Mouse (Mus musculus): ENCODE data around the gene Kptn. TPM values are rescaled to one million over a fixed set of nuclear protein-coding genes. Genes with fewer than 3 reads are reported as not detected.

Kptn gene
- polyA plus RNA-seq, 1 experiment from 2014 or later, result 25.1 TPM

GRCm38 (mm10) chr7:16149241-16149640 is 29.5 kb downstream of the Kptn start:
- H3K27ac ChIP-seq (ENCODE audit: low read depth, low read length), result no peak overlapping the region
- no peaks in the 10 kb centered on the region for H3K27me3 ChIP-seq (ENCODE audit: control insufficient read depth, insufficient read depth, low read length)
- 63% methylated on average over 5 of the region's 5 CpGs for WGBS
- H3K9me3 ChIP-seq (ENCODE audit: control insufficient read depth, low read length), result no peaks in the 10 kb centered on the region
- no peak overlapping the region for H3K9ac ChIP-seq (ENCODE audit: low read depth, low read length)
- H3K4me1 ChIP-seq (ENCODE audit: control insufficient read depth, insufficient read depth, low read length), result no peaks in the 10 kb centered on the region
- no peaks in the 10 kb centered on the region for H3K36me3 ChIP-seq (ENCODE audit: control insufficient read depth, insufficient read depth, low read length)
- H3K4me2 ChIP-seq (replicated peaks; ENCODE audit: low read depth, low read length), result no peak overlapping the region
- H3K4me3 ChIP-seq (ENCODE audit: low read length), result no peak overlapping the region
- ATAC-seq (ENCODE audit: low FRiP score, low TSS enrichment), result no peak

- Histone ChIP-seq H3K4me2 (replicated peaks; ENCODE audit: low read depth, low read length) (no peak overlapping the region), H3K4me1 (ENCODE audit: control insufficient read depth, insufficient read depth, low read length) (no peaks in the 10 kb centered on the region), H3K36me3 (ENCODE audit: control insufficient read depth, insufficient read depth, low read length) (no peaks in the 10 kb centered on the region), H3K27me3 (ENCODE audit: control insufficient read depth, insufficient read depth, low read length) (no peaks in the 10 kb centered on the region), H3K9ac (ENCODE audit: low read depth, low read length) (no peak overlapping the region), H3K9me3 (ENCODE audit: control insufficient read depth, low read length) (no peaks in the 10 kb centered on the region), H3K4me3 (ENCODE audit: low read length) (no peak overlapping the region), H3K27ac (ENCODE audit: low read depth, low read length) (no peak overlapping the region)
- WGBS, result 74% methylated on average over 9 of the region's 9 CpGs
- ATAC-seq (ENCODE audit: low FRiP score, low TSS enrichment), result no peak
Observed at GRCm38 (mm10) chr7:16150191-16151145, 30.8 kb downstream of the Kptn start.

DNA sequence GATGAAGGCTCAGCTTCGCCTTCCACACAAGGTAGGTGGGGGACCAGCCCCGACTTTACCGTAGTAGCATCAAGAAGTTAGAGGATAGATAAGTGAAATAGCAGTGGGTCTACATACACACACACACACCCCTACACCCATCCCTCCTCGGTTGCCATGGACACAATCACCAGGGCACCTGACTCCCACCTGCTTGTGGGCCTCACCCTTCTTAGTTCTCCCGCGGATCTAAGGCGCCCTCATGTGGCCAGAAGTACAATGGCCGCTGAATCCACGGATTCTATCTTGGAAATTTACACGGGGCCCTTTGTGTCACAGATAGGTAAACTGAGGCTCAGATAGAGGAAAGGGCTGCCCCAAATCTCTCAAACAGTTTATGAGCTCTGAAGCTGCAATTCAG is 33.8 kb downstream of the Kptn start:
- 20% methylated on average over 10 of the region's 10 CpGs for WGBS
- Histone ChIP-seq H3K27me3 (ENCODE audit: control insufficient read depth, insufficient read depth, low read length) (peaks cover 5% of the 10 kb centered on the region), H3K36me3 (ENCODE audit: control insufficient read depth, insufficient read depth, low read length) (no peaks in the 10 kb centered on the region), H3K27ac (ENCODE audit: low read depth, low read length) (no peak overlapping the region), H3K9ac (ENCODE audit: low read depth, low read length) (no peak overlapping the region), H3K4me2 (replicated peaks; ENCODE audit: low read depth, low read length) (no peak overlapping the region), H3K4me1 (ENCODE audit: control insufficient read depth, insufficient read depth, low read length) (no peaks in the 10 kb centered on the region), H3K4me3 (ENCODE audit: low read length) (no peak overlapping the region), H3K9me3 (ENCODE audit: control insufficient read depth, low read length) (no peaks in the 10 kb centered on the region)
- ATAC-seq (ENCODE audit: low FRiP score, low TSS enrichment), result peak; percentile 88; the same call in 1 of the 2 replicates

DNA sequence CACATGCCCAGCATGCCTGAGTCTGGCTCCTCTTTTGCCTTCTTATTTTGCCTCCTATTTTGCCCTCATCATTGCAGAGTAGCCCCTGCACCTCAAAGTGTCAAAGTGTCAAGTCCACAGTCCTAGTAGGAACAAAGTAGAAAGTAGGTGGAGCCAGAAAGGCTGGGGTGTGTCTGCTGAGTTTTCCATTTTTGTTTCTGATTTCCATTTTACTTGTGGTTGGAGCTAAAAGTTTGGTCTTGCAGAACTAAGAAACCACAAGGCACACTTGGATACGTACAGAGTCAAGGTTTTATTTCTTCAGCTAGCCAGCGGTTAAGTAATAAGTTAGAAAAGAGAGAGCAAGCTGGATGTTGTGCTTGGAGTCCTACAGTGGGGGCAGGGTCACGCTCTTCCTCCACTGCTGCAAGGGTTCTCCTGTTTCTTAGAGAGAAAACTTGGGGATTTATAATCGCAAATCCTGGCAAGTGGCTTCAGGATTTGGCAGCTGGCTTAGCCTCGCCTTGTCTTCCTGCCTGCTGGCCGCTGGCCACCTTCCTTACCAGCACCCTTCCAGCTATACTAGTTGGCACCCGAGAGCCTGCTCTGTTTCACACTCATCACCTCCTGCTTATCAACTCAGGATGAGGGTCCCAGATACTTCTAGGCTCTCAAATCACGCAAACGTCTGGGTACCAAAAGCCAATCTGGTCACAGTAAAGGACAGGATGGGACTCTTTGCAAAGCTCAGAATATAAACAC is 35.6 kb downstream of the Kptn start:
- H3K27ac ChIP-seq (ENCODE audit: low read depth, low read length), result no peak overlapping the region
- H3K9me3 ChIP-seq (ENCODE audit: control insufficient read depth, low read length), result no peaks in the 10 kb centered on the region
- H3K4me3 ChIP-seq (ENCODE audit: low read length), result no peak overlapping the region
- H3K4me1 ChIP-seq (ENCODE audit: control insufficient read depth, insufficient read depth, low read length), result no peaks in the 10 kb centered on the region
- H3K4me2 ChIP-seq (replicated peaks; ENCODE audit: low read depth, low read length), result no peak overlapping the region
- ATAC-seq (ENCODE audit: low FRiP score, low TSS enrichment), result no peak
- H3K9ac ChIP-seq (ENCODE audit: low read depth, low read length), result no peak overlapping the region
- H3K27me3 ChIP-seq (ENCODE audit: control insufficient read depth, insufficient read depth, low read length), result peaks cover 12% of the 10 kb centered on the region
- H3K36me3 ChIP-seq (ENCODE audit: control insufficient read depth, insufficient read depth, low read length), result no peaks in the 10 kb centered on the region
- 72% methylated on average over 9 of the region's 9 CpGs for WGBS

GRCm38 (mm10) chr7:16156105-16156714 is 36.5 kb downstream of the Kptn start:
- no peak for ATAC-seq (ENCODE audit: low FRiP score, low TSS enrichment)
- peaks cover 12% of the 10 kb centered on the region for H3K27me3 ChIP-seq (ENCODE audit: control insufficient read depth, insufficient read depth, low read length)

DNA sequence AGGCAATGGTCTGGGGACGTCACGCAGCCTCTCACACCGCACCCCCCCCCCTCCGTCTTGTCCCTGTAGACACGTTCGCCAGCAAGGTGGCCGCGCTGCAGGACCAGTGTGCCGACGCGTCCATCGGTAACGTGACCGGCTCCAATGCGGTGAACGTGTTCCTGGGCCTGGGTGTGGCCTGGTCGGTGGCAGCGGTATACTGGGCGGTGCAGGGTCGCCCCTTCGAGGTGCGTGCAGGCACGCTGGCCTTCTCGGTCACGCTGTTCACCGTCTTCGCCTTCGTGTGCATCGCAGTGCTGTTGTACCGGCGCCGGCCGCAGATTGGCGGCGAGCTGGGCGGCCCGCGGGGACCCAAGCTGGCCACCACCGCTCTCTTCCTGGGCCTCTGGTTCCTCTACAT is 39.0 kb downstream of the Kptn start:
- 19% methylated on average over 39 of the region's 39 CpGs for WGBS
- H3K36me3 ChIP-seq (ENCODE audit: control insufficient read depth, insufficient read depth, low read length), result no peaks in the 10 kb centered on the region
- H3K4me2 ChIP-seq (replicated peaks; ENCODE audit: low read depth, low read length), result peak overlapping the region; percentile 16
- ATAC-seq (ENCODE audit: low FRiP score, low TSS enrichment), result peak; percentile 53; the same call in 1 of the 2 replicates
- no peak overlapping the region for H3K9ac ChIP-seq (ENCODE audit: low read depth, low read length)
- H3K4me3 ChIP-seq (ENCODE audit: low read length), result 0 out of 2 replicates have a peak overlapping the region, but pooled peaks have one; percentile 12
- peaks cover 12% of the 10 kb centered on the region for H3K27me3 ChIP-seq (ENCODE audit: control insufficient read depth, insufficient read depth, low read length)
- H3K27ac ChIP-seq (ENCODE audit: low read depth, low read length), result no peak overlapping the region
- no peaks in the 10 kb centered on the region for H3K9me3 ChIP-seq (ENCODE audit: control insufficient read depth, low read length)
- no peaks in the 10 kb centered on the region for H3K4me1 ChIP-seq (ENCODE audit: control insufficient read depth, insufficient read depth, low read length)

More at GRCm38 (mm10) chr7:16156105-16156714, 36.5 kb downstream of the Kptn start:
- no peak overlapping the region for H3K27ac ChIP-seq (ENCODE audit: low read depth, low read length)
- H3K36me3 ChIP-seq (ENCODE audit: control insufficient read depth, insufficient read depth, low read length), result no peaks in the 10 kb centered on the region
- H3K4me1 ChIP-seq (ENCODE audit: control insufficient read depth, insufficient read depth, low read length), result no peaks in the 10 kb centered on the region
- H3K9me3 ChIP-seq (ENCODE audit: control insufficient read depth, low read length), result no peaks in the 10 kb centered on the region
- 73% methylated on average over 8 of the region's 8 CpGs for WGBS
- no peak overlapping the region for H3K4me2 ChIP-seq (replicated peaks; ENCODE audit: low read depth, low read length)
- no peak overlapping the region for H3K9ac ChIP-seq (ENCODE audit: low read depth, low read length)
- H3K4me3 ChIP-seq (ENCODE audit: low read length), result no peak overlapping the region

DNA sequence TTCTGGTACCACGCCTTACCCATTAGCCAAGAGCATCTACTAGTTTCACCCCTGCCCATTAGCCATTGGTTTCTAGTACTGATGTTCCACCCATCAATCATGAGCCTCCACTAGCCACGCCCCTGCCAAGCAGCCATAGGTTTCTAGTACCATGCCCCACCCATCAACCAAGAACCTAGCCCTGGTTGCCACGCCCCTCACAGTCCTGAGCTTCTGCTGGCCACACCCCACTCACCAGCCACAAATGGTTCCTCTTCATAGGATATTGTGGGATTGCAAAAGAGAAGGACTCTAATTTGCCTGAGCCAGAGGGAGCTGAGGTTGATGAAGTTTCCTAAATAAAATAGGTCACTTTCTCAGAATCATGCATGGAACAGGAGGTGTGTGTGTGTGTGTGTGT is 41.0 kb downstream of the Kptn start:
- no peaks in the 10 kb centered on the region for H3K9me3 ChIP-seq (ENCODE audit: control insufficient read depth, low read length)
- H3K27me3 ChIP-seq (ENCODE audit: control insufficient read depth, insufficient read depth, low read length), result peaks cover 12% of the 10 kb centered on the region
- H3K36me3 ChIP-seq (ENCODE audit: control insufficient read depth, insufficient read depth, low read length), result no peaks in the 10 kb centered on the region
- 58% methylated on average over 3 of the region's 3 CpGs for WGBS
- no peak overlapping the region for H3K9ac ChIP-seq (ENCODE audit: low read depth, low read length)
- no peaks in the 10 kb centered on the region for H3K4me1 ChIP-seq (ENCODE audit: control insufficient read depth, insufficient read depth, low read length)
- ATAC-seq (ENCODE audit: low FRiP score, low TSS enrichment), result no peak
- H3K27ac ChIP-seq (ENCODE audit: low read depth, low read length), result no peak overlapping the region
- H3K4me3 ChIP-seq (ENCODE audit: low read length), result no peak overlapping the region
- no peak overlapping the region for H3K4me2 ChIP-seq (replicated peaks; ENCODE audit: low read depth, low read length)

- H3K4me3 ChIP-seq (ENCODE audit: low read length), result no peak overlapping the region
- peaks cover 12% of the 10 kb centered on the region for H3K27me3 ChIP-seq (ENCODE audit: control insufficient read depth, insufficient read depth, low read length)
- H3K4me1 ChIP-seq (ENCODE audit: control insufficient read depth, insufficient read depth, low read length), result no peaks in the 10 kb centered on the region
- H3K4me2 ChIP-seq (replicated peaks; ENCODE audit: low read depth, low read length), result no peak overlapping the region
- no peak for ATAC-seq (ENCODE audit: low FRiP score, low TSS enrichment)
- WGBS, result 88% methylated on average over 9 of the region's 9 CpGs
- no peak overlapping the region for H3K9ac ChIP-seq (ENCODE audit: low read depth, low read length)
- no peak overlapping the region for H3K27ac ChIP-seq (ENCODE audit: low read depth, low read length)
- H3K9me3 ChIP-seq (ENCODE audit: control insufficient read depth, low read length), result no peaks in the 10 kb centered on the region
- no peaks in the 10 kb centered on the region for H3K36me3 ChIP-seq (ENCODE audit: control insufficient read depth, insufficient read depth, low read length)
Observed at GRCm38 (mm10) chr7:16161302-16161701, 41.6 kb downstream of the Kptn start.
